Mouse (Mus musculus) liver, embryonic 15.5 days (tissue): ENCODE measurements around the gene Spg7. TPM values are rescaled to one million over a fixed set of nuclear protein-coding genes. Genes with fewer than 3 reads are reported as not detected.
"Not testable (repeated sequence)": the region's sequence is repeated elsewhere in the genome, so short reads cannot be mapped to it uniquely, and the experiment has no call there.

Experiments used
- ATAC-seq: fragments of 200-750 bp; cut with Nextera tagmentation; 2 replicates; pipeline ENCODE4 v1.8.0; 2017; ENCODE audit warnings: moderate number of reproducible peaks, mild to moderate bottlenecking, moderate library complexity; ENCODE audit not compliant: insufficient read depth
- H3K27ac ChIP-seq: fragments of 300-500 bp; sonication (generic); replicated peaks from 2 replicates; pipeline ENCODE4 v1.5.1; 2015; ENCODE audit warnings: mild to moderate bottlenecking, inconsistent platforms
- H3K27me3 ChIP-seq: fragments of 300-500 bp; sonication (generic); 2 replicates; pipeline ENCODE4 v1.6.1; 2015; ENCODE audit warnings: mild to moderate bottlenecking, inconsistent platforms
- H3K36me3 ChIP-seq: fragments of 300-500 bp; sonication (generic); replicated peaks from 2 replicates; pipeline ENCODE4 v1.6.1; 2015; ENCODE audit warnings: moderate library complexity, mild to moderate bottlenecking, inconsistent platforms
- H3K4me1 ChIP-seq: fragments of 300-500 bp; sonication (generic); replicated peaks from 2 replicates; pipeline ENCODE4 v1.6.1; 2015; ENCODE audit warnings: inconsistent platforms
- H3K4me2 ChIP-seq: fragments of 300-500 bp; sonication (generic); 2 replicates; pipeline ENCODE4 v1.6.1; 2015; ENCODE audit warnings: moderate library complexity, mild to moderate bottlenecking, inconsistent platforms
- H3K4me3 ChIP-seq: fragments of 300-500 bp; sonication (generic); replicated peaks from 2 replicates; pipeline ENCODE4 v1.5.1; 2015; ENCODE audit warnings: mild to moderate bottlenecking, inconsistent platforms
- H3K9ac ChIP-seq: fragments of 300-500 bp; sonication (generic); 2 replicates; pipeline ENCODE4 v1.6.1; 2015; ENCODE audit warnings: moderate library complexity, mild to moderate bottlenecking, inconsistent platforms
- H3K9me3 ChIP-seq: fragments of 300-500 bp; sonication (generic); replicated peaks from 2 replicates; pipeline ENCODE4 v1.6.1; 2016; ENCODE audit warnings: inconsistent platforms
- WGBS: fragments of 180-500 bp; shearing (Covaris S2); methylation state at CpG from one replicate; pipeline ENCODE4 v1.1.7; 2015; ENCODE audit warnings: mixed read lengths; ENCODE audit not compliant: insufficient replicate concordance; 5-methylcytosine and 5-hydroxymethylcytosine counted together
- polyA plus RNA-seq: library from polyadenylated mRNA; unstranded; fragments of >200 nt; fragmentation: Nextera tagmentation; extraction: Ambion mirVana; gene quantifications from 2 replicates; pipeline ENCODE4 v1.2.1, GENCODE M21; 2015

Spg7 gene
- polyA plus RNA-seq, 1 experiment from 2014 or later: 20.8 TPM

- peaks cover 44% of the 10 kb centered on the region for H3K36me3 ChIP-seq
- H3K4me1 ChIP-seq: peaks cover 8% of the 10 kb centered on the region
- H3K9ac ChIP-seq: no peak overlapping the region
- 80% methylated on average over 12 of the region's 12 CpGs for WGBS
- no peaks in the 10 kb centered on the region for H3K9me3 ChIP-seq
- no peak overlapping the region for H3K4me2 ChIP-seq
- no peak overlapping the region for H3K27ac ChIP-seq
- no peaks in the 10 kb centered on the region for H3K27me3 ChIP-seq
- ATAC-seq: no peak
- no peak overlapping the region for H3K4me3 ChIP-seq
Observed at GRCm38 (mm10) chr8:123097786-123098584, 35.2 kb downstream of the Spg7 start.

DNA sequence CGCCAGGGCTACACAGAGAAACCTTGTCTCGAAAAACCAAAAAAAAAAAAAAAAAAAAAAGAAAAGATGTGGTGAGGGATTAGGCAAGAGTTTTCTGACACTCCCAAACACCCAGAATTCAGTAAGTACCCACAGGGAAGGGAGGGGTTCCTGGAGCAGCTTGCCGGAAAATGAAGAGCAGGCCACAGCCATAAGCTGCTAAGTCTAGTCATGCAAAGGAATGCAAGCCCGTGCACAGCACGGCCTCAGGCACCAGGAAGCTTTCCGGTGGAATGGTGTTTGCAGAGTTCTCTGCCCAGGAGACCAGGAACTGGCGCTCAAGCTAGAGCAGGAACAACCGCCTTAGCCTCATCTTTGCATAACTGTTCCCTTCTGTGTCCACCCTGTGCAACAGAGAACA is 37.5 kb downstream of the Spg7 start:
- Histone ChIP-seq H3K36me3 (peaks cover 43% of the 10 kb centered on the region), H3K4me3 (no peak overlapping the region), H3K9ac (no peak overlapping the region), H3K9me3 (no peaks in the 10 kb centered on the region), H3K4me2 (no peak overlapping the region), H3K4me1 (peaks cover 23% of the 10 kb centered on the region), H3K27me3 (no peaks in the 10 kb centered on the region), H3K27ac (peak overlapping the region; percentile 45)
- ATAC-seq: no peak
- 53% methylated on average over 8 of the region's 8 CpGs for WGBS

DNA sequence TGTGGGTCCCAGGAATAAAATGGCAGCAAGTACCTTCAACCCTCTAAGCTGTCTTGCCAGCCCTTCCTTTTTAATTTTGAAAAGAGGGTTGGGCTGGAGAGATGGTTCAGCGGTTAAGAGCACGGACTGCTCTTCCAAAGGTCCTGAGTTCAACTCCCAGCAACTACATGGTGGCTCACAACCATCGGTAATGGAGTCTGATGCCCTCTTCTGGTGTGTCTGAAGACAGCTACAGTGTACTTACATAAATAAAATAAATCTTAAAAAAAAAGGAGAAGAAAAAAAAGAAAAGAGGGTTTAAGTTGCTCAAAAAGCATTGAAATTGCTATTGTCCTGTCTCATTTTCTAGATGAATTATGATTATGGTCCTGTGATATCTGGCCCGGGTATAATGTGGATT is 38.5 kb downstream of the Spg7 start:
- WGBS: 75% methylated on average over 4 of the region's 4 CpGs
- H3K4me3 ChIP-seq: no peak overlapping the region
- no peak for ATAC-seq
- peaks cover 23% of the 10 kb centered on the region for H3K4me1 ChIP-seq
- peak overlapping the region; percentile 70; the same call in 1 of the 2 replicates for H3K9ac ChIP-seq
- peak overlapping the region; percentile 77 for H3K27ac ChIP-seq
- peaks cover 45% of the 10 kb centered on the region for H3K36me3 ChIP-seq
- peak overlapping the region; percentile 87 for H3K4me2 ChIP-seq
- no peaks in the 10 kb centered on the region for H3K9me3 ChIP-seq
- no peaks in the 10 kb centered on the region for H3K27me3 ChIP-seq

DNA sequence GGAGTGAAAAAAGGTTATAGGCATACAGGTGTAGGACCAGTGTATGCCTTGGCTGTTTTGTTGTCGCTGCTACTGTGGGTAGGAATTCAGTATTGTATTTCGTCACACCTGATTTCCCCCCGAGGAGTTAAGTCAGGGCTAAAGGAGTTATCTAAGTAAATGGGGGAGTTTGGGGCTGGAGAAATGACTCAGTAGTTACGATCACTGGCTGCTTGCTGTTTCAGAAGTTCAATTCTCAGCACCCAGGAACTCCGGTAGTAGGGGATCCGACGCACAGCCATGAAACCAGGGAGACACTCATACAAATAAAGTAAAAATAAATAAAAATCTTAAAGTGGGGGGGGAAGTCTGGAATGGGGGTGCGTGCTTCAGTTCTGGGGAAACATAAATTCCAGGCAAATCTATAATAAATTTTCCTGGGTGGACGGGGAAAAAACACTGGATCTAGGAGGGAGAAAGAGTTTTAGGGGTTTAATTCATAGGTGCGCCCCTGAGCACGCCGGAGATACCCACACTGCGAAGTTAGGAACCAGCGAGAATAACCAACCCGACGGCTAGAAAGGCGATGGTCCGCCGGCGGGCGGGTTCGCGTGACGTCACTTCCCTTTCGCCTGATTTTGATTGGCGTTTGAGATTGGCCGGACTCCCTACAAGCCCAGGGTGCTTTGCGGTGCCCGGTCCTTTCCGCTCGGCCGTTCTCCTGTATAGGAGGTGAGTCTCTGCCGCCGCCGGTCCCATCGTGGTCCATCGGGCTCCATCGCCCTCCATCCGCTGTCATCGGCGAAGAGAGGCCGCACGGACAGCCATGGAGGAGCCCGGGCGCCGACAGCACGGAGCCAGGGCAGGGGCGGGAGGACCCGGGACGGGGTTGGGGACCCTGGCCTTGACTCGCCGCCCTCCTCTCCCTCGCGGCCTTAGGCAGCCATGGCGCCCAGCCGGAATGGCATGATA is 39.3 kb downstream of the Spg7 start, which contains the start of gene Rpl13:
Gene Rpl13, plus strand, starts transcription at position 616 of the 951 bp plus-strand sequence.
- under 1% methylated on average over 54 of the region's 56 CpGs for WGBS
- Histone ChIP-seq H3K4me2 (peak within 1 kb of the TSS; percentile 87), H3K36me3 (peaks cover 41% of the 10 kb centered on the region), H3K27ac (peak within 1 kb of the TSS; percentile 87), H3K27me3 (no peaks in the 10 kb centered on the region), H3K4me3 (peak within 1 kb of the TSS; percentile 84), H3K9me3 (no peaks in the 10 kb centered on the region), H3K4me1 (peaks cover 23% of the 10 kb centered on the region), H3K9ac (peak within 1 kb of the TSS; percentile 89)
- peak; percentile 92 for ATAC-seq

- ATAC-seq, H3K9me3 ChIP-seq, H3K27me3 ChIP-seq: not testable (repeated sequence)
- H3K36me3 ChIP-seq: peaks cover 33% of the 10 kb centered on the region
- H3K4me1 ChIP-seq: peaks cover 23% of the 10 kb centered on the region
- H3K27ac ChIP-seq: peak overlapping the region; percentile 87
- H3K9ac ChIP-seq: peak overlapping the region; percentile 89
- 1% methylated on average over 24 of the region's 26 CpGs for WGBS
- peak overlapping the region; percentile 84 for H3K4me3 ChIP-seq
- H3K4me2 ChIP-seq: peak overlapping the region; percentile 87
Observed at GRCm38 (mm10) chr8:123102855-123103254, 40.1 kb downstream of the Spg7 start.

DNA sequence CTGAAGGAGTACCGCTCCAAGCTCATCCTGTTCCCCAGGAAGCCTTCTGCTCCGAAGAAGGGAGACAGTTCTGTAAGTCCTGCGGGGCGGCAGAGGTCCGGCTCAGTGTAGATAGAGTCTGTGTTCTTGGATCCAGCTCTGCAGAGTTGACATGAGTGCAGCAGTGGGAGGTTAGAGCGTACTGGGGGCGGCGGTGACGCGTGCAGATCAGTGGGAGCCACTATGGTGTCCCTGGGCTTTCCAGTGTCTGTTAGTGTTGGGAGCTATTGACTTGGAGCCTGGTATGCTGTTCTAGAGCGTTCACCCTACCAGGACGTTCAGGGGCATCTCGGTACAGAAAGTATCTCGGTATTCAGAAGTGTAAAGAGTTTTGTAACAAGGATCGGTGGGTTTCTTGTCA is 40.5 kb downstream of the Spg7 start:
- H3K4me2 ChIP-seq: peak overlapping the region; percentile 87
- H3K36me3 ChIP-seq: peaks cover 29% of the 10 kb centered on the region
- H3K4me3 ChIP-seq: peak overlapping the region; percentile 84
- no peaks in the 10 kb centered on the region for H3K27me3 ChIP-seq
- peak overlapping the region; percentile 87 for H3K27ac ChIP-seq
- no peak for ATAC-seq
- 5% methylated on average over 15 of the region's 15 CpGs for WGBS
- H3K9me3 ChIP-seq: no peaks in the 10 kb centered on the region
- peak overlapping the region; percentile 89 for H3K9ac ChIP-seq
- H3K4me1 ChIP-seq: peaks cover 23% of the 10 kb centered on the region

DNA sequence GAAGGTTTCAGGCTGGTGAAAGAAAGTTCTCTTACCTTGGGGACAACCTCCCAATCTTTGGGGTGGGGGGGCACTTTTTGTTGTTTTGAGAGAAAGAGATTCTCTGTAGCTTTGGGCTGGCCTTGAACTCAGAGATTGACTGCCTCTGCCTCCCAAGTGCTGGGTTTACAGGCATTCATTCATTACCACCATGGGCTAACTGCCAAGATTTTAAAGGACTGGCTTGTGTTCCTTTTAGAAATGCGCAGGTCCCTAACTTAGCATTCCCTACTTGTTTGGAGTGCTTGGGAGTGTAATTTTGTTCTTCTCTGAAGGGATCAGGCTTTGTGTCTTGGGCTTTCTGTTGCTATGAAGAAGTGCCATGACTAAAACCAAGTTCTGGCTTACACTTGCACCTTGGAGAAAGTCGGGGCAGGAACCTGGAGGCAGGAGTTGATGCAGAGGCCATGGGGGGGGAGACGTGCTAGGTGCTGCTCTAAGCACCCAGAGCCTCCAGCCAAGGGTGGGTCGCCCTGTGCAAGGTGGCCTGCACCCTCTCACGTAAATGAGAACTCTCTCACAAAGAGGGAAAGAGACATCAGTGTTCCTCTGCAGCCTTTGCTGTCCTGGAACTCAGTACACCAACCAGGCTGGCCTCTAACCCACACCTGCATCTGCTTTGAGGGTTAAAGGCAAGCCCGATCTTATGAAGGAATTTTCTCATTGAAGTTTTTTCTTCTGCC is 41.5 kb downstream of the Spg7 start:
- Histone ChIP-seq H3K4me1 (peaks cover 23% of the 10 kb centered on the region), H3K4me2 (peak overlapping the region; percentile 87), H3K9me3 (no peaks in the 10 kb centered on the region), H3K36me3 (peaks cover 28% of the 10 kb centered on the region), H3K27ac (peak overlapping the region; percentile 87), H3K27me3 (no peaks in the 10 kb centered on the region), H3K4me3 (peak overlapping the region; percentile 84), H3K9ac (peak overlapping the region; percentile 89; the same call in 1 of the 2 replicates)
- WGBS: 72% methylated on average over 6 of the region's 6 CpGs
- ATAC-seq: no peak

GRCm38 (mm10) chr8:123105553-123106326 is 43.0 kb downstream of the Spg7 start:
- WGBS: 47% methylated on average over 5 of the region's 5 CpGs
- peaks cover 24% of the 10 kb centered on the region for H3K4me1 ChIP-seq
- ATAC-seq: no peak

GRCm38 (mm10) chr8:123106531-123106930 is 43.8 kb downstream of the Spg7 start:
- Histone ChIP-seq H3K9me3 (no peaks in the 10 kb centered on the region), H3K4me2 (no peak overlapping the region), H3K9ac (no peak overlapping the region), H3K27me3 (no peaks in the 10 kb centered on the region), H3K27ac (no peak overlapping the region), H3K4me1 (peaks cover 23% of the 10 kb centered on the region), H3K36me3 (peaks cover 28% of the 10 kb centered on the region), H3K4me3 (no peak overlapping the region)
- WGBS: 35% methylated on average over 2 of the region's 2 CpGs
- ATAC-seq: no peak

More at GRCm38 (mm10) chr8:123105553-123106326, 43.0 kb downstream of the Spg7 start:
- Histone ChIP-seq H3K9me3 (no peaks in the 10 kb centered on the region), H3K4me2 (no peak overlapping the region), H3K36me3 (peaks cover 28% of the 10 kb centered on the region), H3K4me3 (no peak overlapping the region), H3K9ac (no peak overlapping the region), H3K27me3 (no peaks in the 10 kb centered on the region), H3K27ac (0 out of 2 replicates have a peak overlapping the region, but pooled peaks have one; percentile 26)

GRCm38 (mm10) chr8:123108010-123108409 is 45.3 kb downstream of the Spg7 start:
- H3K27ac ChIP-seq: no peak overlapping the region
- no peak overlapping the region for H3K4me3 ChIP-seq
- H3K27me3 ChIP-seq: no peaks in the 10 kb centered on the region; the same call in 1 of the 2 replicates
- H3K36me3 ChIP-seq: peaks cover 28% of the 10 kb centered on the region
- H3K4me1 ChIP-seq: peaks cover 19% of the 10 kb centered on the region
- no peak overlapping the region for H3K9ac ChIP-seq
- H3K4me2 ChIP-seq: no peak overlapping the region
- no peaks in the 10 kb centered on the region for H3K9me3 ChIP-seq
- WGBS: 46% methylated on average over 1 of the region's 1 CpGs
- ATAC-seq: no peak
